Mouse (Mus musculus) hindbrain, embryonic 12.5 days (tissue): ENCODE results near the gene Qpct. TPM values are rescaled to one million over a fixed set of nuclear protein-coding genes. Genes with fewer than 3 reads are reported as not detected.

Source experiments
- ATAC-seq: fragments of 200-750 bp; cut with Nextera tagmentation; 2 replicates; pipeline ENCODE4 v1.8.0; 2017; ENCODE audit warnings: moderate TSS enrichment; ENCODE audit not compliant: low FRiP score
- H3K27ac ChIP-seq: fragments of 300-500 bp; sonication (generic); 2 replicates; pipeline ENCODE4 v1.5.1; 2016; ENCODE audit warnings: mild to moderate bottlenecking
- H3K27me3 ChIP-seq: fragments of 300-500 bp; sonication (generic); 2 replicates; pipeline ENCODE4 v1.6.1; 2016; ENCODE audit warnings: mild to moderate bottlenecking
- H3K36me3 ChIP-seq: fragments of 300-500 bp; sonication (generic); 2 replicates; pipeline ENCODE4 v1.6.1; 2016; ENCODE audit warnings: mild to moderate bottlenecking
- H3K4me1 ChIP-seq: fragments of 300-500 bp; sonication (generic); 2 replicates; pipeline ENCODE4 v1.6.1; 2016
- H3K4me2 ChIP-seq: fragments of 300-500 bp; sonication (generic); replicated peaks from 2 replicates; pipeline ENCODE4 v1.6.1; 2016; ENCODE audit warnings: mild to moderate bottlenecking
- H3K4me3 ChIP-seq: fragments of 300-500 bp; sonication (generic); 2 replicates; pipeline ENCODE4 v1.5.1; 2016; ENCODE audit warnings: mild to moderate bottlenecking
- H3K9ac ChIP-seq: fragments of 300-500 bp; sonication (generic); 2 replicates; pipeline ENCODE4 v1.6.1; 2016; ENCODE audit warnings: mild to moderate bottlenecking, moderate library complexity
- H3K9me3 ChIP-seq: fragments of 300-500 bp; sonication (generic); replicated peaks from 2 replicates; pipeline ENCODE4 v1.6.1; 2016; ENCODE audit warnings: mild to moderate bottlenecking
- WGBS: fragments of 180-500 bp; shearing (Covaris S2); methylation state at CpG from one replicate; pipeline ENCODE4 v1.1.7; 2016; 5-methylcytosine and 5-hydroxymethylcytosine counted together
- polyA plus RNA-seq: library from polyadenylated mRNA; unstranded; fragments of >200 nt; fragmentation: Nextera tagmentation; extraction: Ambion mirVana; gene quantifications from 2 replicates; pipeline ENCODE4 v1.2.1, GENCODE M21; 2016

Gene Qpct
- 10.0 and 10.6 TPM in 2 replicates for polyA plus RNA-seq

- no peak for ATAC-seq
- peak within 1 kb of the TSS; percentile 62; the same call in 1 of the 2 replicates for H3K27ac ChIP-seq
- 74% methylated on average over 4 of the region's 4 CpGs for WGBS
Measured at GRCm38 (mm10) chr17:79051606-79052005, at the start of gene Qpct. Qpct (plus strand) TSS chr17:79051906.

GRCm38 (mm10) chr17:79013625-79014024 is 38.1 kb upstream of the Qpct start:
- Histone ChIP-seq H3K4me1 (peaks cover 11% of the 10 kb centered on the region), H3K9ac (no peak overlapping the region), H3K4me3 (no peak overlapping the region), H3K27ac (no peak overlapping the region), H3K4me2 (no peak overlapping the region), H3K27me3 (no peaks in the 10 kb centered on the region), H3K36me3 (peaks cover 20% of the 10 kb centered on the region), H3K9me3 (no peaks in the 10 kb centered on the region)
- WGBS: 96% methylated on average over 2 of the region's 2 CpGs
- no peak for ATAC-seq

More at GRCm38 (mm10) chr17:79051606-79052005, at the start of gene Qpct:
- Histone ChIP-seq H3K4me2 (peak within 1 kb of the TSS; percentile 95), H3K4me1 (peaks cover 5% of the 10 kb centered on the region; the same call in 1 of the 2 replicates), H3K4me3 (peak within 1 kb of the TSS; percentile 51), H3K27me3 (peaks cover 9% of the 10 kb centered on the region), H3K9me3 (no peaks in the 10 kb centered on the region), H3K9ac (peak within 1 kb of the TSS; percentile 56), H3K36me3 (no peaks in the 10 kb centered on the region)

GRCm38 (mm10) chr17:79014911-79015685 is 36.6 kb upstream of the Qpct start:
- no peak for ATAC-seq
- H3K4me2 ChIP-seq: no peak overlapping the region
- H3K9me3 ChIP-seq: no peaks in the 10 kb centered on the region
- H3K4me3 ChIP-seq: no peak overlapping the region
- no peak overlapping the region for H3K9ac ChIP-seq
- no peak overlapping the region for H3K27ac ChIP-seq
- peaks cover 19% of the 10 kb centered on the region for H3K4me1 ChIP-seq
- H3K36me3 ChIP-seq: peaks cover 20% of the 10 kb centered on the region
- H3K27me3 ChIP-seq: no peaks in the 10 kb centered on the region
- 91% methylated on average over 2 of the region's 2 CpGs for WGBS

- Histone ChIP-seq H3K9ac (no peak overlapping the region), H3K4me1 (peaks cover 19% of the 10 kb centered on the region), H3K36me3 (peaks cover 20% of the 10 kb centered on the region), H3K4me3 (no peak overlapping the region), H3K27ac (no peak overlapping the region), H3K27me3 (no peaks in the 10 kb centered on the region), H3K9me3 (no peaks in the 10 kb centered on the region), H3K4me2 (no peak overlapping the region)
- ATAC-seq: no peak
- WGBS: 84% methylated on average over 10 of the region's 10 CpGs
Measured at GRCm38 (mm10) chr17:79015831-79016230, 35.9 kb upstream of the Qpct start.

- H3K27me3 ChIP-seq: peaks cover 6% of the 10 kb centered on the region
- H3K9ac ChIP-seq: no peak overlapping the region; the same call in 1 of the 2 replicates
- ATAC-seq: no peak
- no peaks in the 10 kb centered on the region for H3K36me3 ChIP-seq
- peak overlapping the region; percentile 70 for H3K4me2 ChIP-seq
- WGBS: 69% methylated on average over 9 of the region's 9 CpGs
- peaks cover 22% of the 10 kb centered on the region for H3K4me1 ChIP-seq
- no peak overlapping the region for H3K27ac ChIP-seq
- H3K4me3 ChIP-seq: no peak overlapping the region
- H3K9me3 ChIP-seq: no peaks in the 10 kb centered on the region
Measured at GRCm38 (mm10) chr17:79018422-79018821, 33.3 kb upstream of the Qpct start.

GRCm38 (mm10) chr17:79019726-79020207 is 31.9 kb upstream of the Qpct start:
- peak overlapping the region; percentile 70 for H3K4me2 ChIP-seq
- 0% methylated on average over 18 of the region's 18 CpGs for WGBS
- peak; percentile 18; the same call in 1 of the 2 replicates for ATAC-seq
- H3K36me3 ChIP-seq: no peaks in the 10 kb centered on the region
- H3K4me3 ChIP-seq: peak overlapping the region; percentile 84
- peak overlapping the region; percentile 89 for H3K27ac ChIP-seq
- H3K27me3 ChIP-seq: peaks cover 6% of the 10 kb centered on the region
- H3K4me1 ChIP-seq: peaks cover 22% of the 10 kb centered on the region
- H3K9me3 ChIP-seq: no peaks in the 10 kb centered on the region
- H3K9ac ChIP-seq: peak overlapping the region; percentile 83

GRCm38 (mm10) chr17:79020208-79020983 is 31.3 kb upstream of the Qpct start, which contains the start of gene Prkd3:
Prkd3 (minus strand) TSS chr17:79020816.
- H3K4me2 ChIP-seq: peak within 1 kb of the TSS; percentile 70
- H3K27ac ChIP-seq: peak within 1 kb of the TSS; percentile 89
- ATAC-seq: peak; percentile 96
- H3K4me1 ChIP-seq: peaks cover 22% of the 10 kb centered on the region
- no peaks in the 10 kb centered on the region for H3K36me3 ChIP-seq
- peaks cover 6% of the 10 kb centered on the region for H3K27me3 ChIP-seq
- H3K4me3 ChIP-seq: peak within 1 kb of the TSS; percentile 84
- no peaks in the 10 kb centered on the region for H3K9me3 ChIP-seq
- peak within 1 kb of the TSS; percentile 83 for H3K9ac ChIP-seq
- WGBS: under 1% methylated on average over 77 of the region's 113 CpGs

- no peak overlapping the region for H3K27ac ChIP-seq
- peaks cover 6% of the 10 kb centered on the region for H3K27me3 ChIP-seq
- H3K4me1 ChIP-seq: peaks cover 22% of the 10 kb centered on the region
- no peaks in the 10 kb centered on the region for H3K36me3 ChIP-seq
- H3K9ac ChIP-seq: peak overlapping the region; percentile 83
- peak overlapping the region; percentile 70 for H3K4me2 ChIP-seq
- no peaks in the 10 kb centered on the region for H3K9me3 ChIP-seq
- WGBS: 1% methylated on average over 24 of the region's 24 CpGs
- H3K4me3 ChIP-seq: peak overlapping the region; percentile 84
- ATAC-seq: no peak; the same call in 1 of the 2 replicates
Measured at GRCm38 (mm10) chr17:79020984-79021335, 30.7 kb upstream of the Qpct start.

GRCm38 (mm10) chr17:79022746-79023145 is 29.0 kb upstream of the Qpct start:
- ATAC-seq: no peak

GRCm38 (mm10) chr17:79024544-79024943 is 27.2 kb upstream of the Qpct start:
- Histone ChIP-seq H3K27ac (no peak overlapping the region), H3K9me3 (no peaks in the 10 kb centered on the region), H3K4me2 (no peak overlapping the region), H3K27me3 (peaks cover 6% of the 10 kb centered on the region), H3K4me3 (no peak overlapping the region), H3K9ac (no peak overlapping the region), H3K36me3 (no peaks in the 10 kb centered on the region), H3K4me1 (0 out of 2 replicates have a peak, but pooled peaks cover 4% of the 10 kb centered on the region)
- no peak for ATAC-seq
- WGBS: 84% methylated on average over 4 of the region's 4 CpGs

More at GRCm38 (mm10) chr17:79022746-79023145, 29.0 kb upstream of the Qpct start:
- WGBS: 41% methylated on average over 3 of the region's 3 CpGs
- Histone ChIP-seq H3K27me3 (peaks cover 6% of the 10 kb centered on the region), H3K4me2 (no peak overlapping the region), H3K27ac (no peak overlapping the region), H3K36me3 (no peaks in the 10 kb centered on the region), H3K4me3 (no peak overlapping the region), H3K9me3 (no peaks in the 10 kb centered on the region), H3K9ac (no peak overlapping the region), H3K4me1 (peaks cover 19% of the 10 kb centered on the region)

- H3K4me2 ChIP-seq: no peak overlapping the region
- WGBS: 84% methylated on average over 3 of the region's 3 CpGs
- no peaks in the 10 kb centered on the region for H3K9me3 ChIP-seq
- H3K36me3 ChIP-seq: no peaks in the 10 kb centered on the region
- no peaks in the 10 kb centered on the region for H3K27me3 ChIP-seq
- H3K4me1 ChIP-seq: no peaks in the 10 kb centered on the region
- no peak for ATAC-seq
- H3K9ac ChIP-seq: no peak overlapping the region
- no peak overlapping the region for H3K27ac ChIP-seq
- H3K4me3 ChIP-seq: no peak overlapping the region
Measured at GRCm38 (mm10) chr17:79029226-79029625, 22.5 kb upstream of the Qpct start.

- WGBS: 82% methylated on average over 5 of the region's 5 CpGs
Measured at GRCm38 (mm10) chr17:79031569-79031968, 20.1 kb upstream of the Qpct start.

More at GRCm38 (mm10) chr17:79031569-79031968, 20.1 kb upstream of the Qpct start:
- ATAC-seq: no peak
- H3K4me2 ChIP-seq: no peak overlapping the region
- H3K27me3 ChIP-seq: no peaks in the 10 kb centered on the region
- no peak overlapping the region for H3K9ac ChIP-seq
- no peaks in the 10 kb centered on the region for H3K9me3 ChIP-seq
- no peak overlapping the region for H3K4me3 ChIP-seq
- no peaks in the 10 kb centered on the region for H3K4me1 ChIP-seq
- H3K36me3 ChIP-seq: no peaks in the 10 kb centered on the region
- no peak overlapping the region for H3K27ac ChIP-seq
